Mouse (Mus musculus) adrenal gland, postnatal 4 days (tissue): ENCODE results near the gene Diaph3. TPM values are rescaled to one million over a fixed set of nuclear protein-coding genes. Genes with fewer than 3 reads are reported as not detected.
"Not testable (repeated sequence)": the region's sequence is repeated elsewhere in the genome, so short reads cannot be mapped to it uniquely, and the experiment has no call there.

Source experiments
- DNase-seq, 2 experiments: peaks; one replicate each; pipeline ENCODE4 v3.0.0; 2021 to 2022; ENCODE audit warnings: low spot score in 2 of 2, mixed read lengths in 2 of 2
- total RNA-seq, 2 experiments: library from RNA; stranded (reverse); gene quantifications; 2 replicates each; pipeline ENCODE4 v1.2.3; 2021

Diaph3 gene
- total RNA-seq, 2 experiments from 2014 or later, result 15.9 to 22.9 TPM

- DNase-seq, result no peak
These were observed 53.0 kb downstream of the Diaph3 start for GRCm38 (mm10) chr14:87087996-87088395.

- DNase-seq, result not testable (repeated sequence)
These were observed 56.1 kb downstream of the Diaph3 start for GRCm38 (mm10) chr14:87084906-87085305.

- DNase-seq, result no peak
These were observed 57.1 kb downstream of the Diaph3 start for GRCm38 (mm10) chr14:87083911-87084310.

GRCm38 (mm10) chr14:87079725-87080124, 61.3 kb downstream of the Diaph3 start:
- DNase-seq, result no peak

- no peak for DNase-seq
These were observed 66.0 kb downstream of the Diaph3 start for GRCm38 (mm10) chr14:87075021-87075531.

GRCm38 (mm10) chr14:87064281-87064680, 76.8 kb downstream of the Diaph3 start:
- DNase-seq, result no peak

- DNase-seq, result no peak
These were observed 84.9 kb downstream of the Diaph3 start for GRCm38 (mm10) chr14:87056169-87056568.

- no peak for DNase-seq
These were observed 89.8 kb downstream of the Diaph3 start for GRCm38 (mm10) chr14:87051187-87051586.

- DNase-seq, result no peak
These were observed 96.6 kb downstream of the Diaph3 start for GRCm38 (mm10) chr14:87044401-87044806.

- no peak for DNase-seq
These were observed 120.8 kb downstream of the Diaph3 start for GRCm38 (mm10) chr14:87020240-87020639.

GRCm38 (mm10) chr14:87019687-87020086, 121.3 kb downstream of the Diaph3 start:
- DNase-seq, result no peak

- DNase-seq, result no peak
These were observed 143.7 kb downstream of the Diaph3 start for GRCm38 (mm10) chr14:86997318-86997717.

GRCm38 (mm10) chr14:86951169-86951568, 189.9 kb downstream of the Diaph3 start:
- no peak for DNase-seq

- no peak for DNase-seq
These were observed 203.1 kb downstream of the Diaph3 start for GRCm38 (mm10) chr14:86937953-86938352.

GRCm38 (mm10) chr14:86936424-86936823, 204.6 kb downstream of the Diaph3 start:
- DNase-seq, result no peak

- no peak for DNase-seq
These were observed 210.3 kb downstream of the Diaph3 start for GRCm38 (mm10) chr14:86930763-86931162.

- no peak for DNase-seq
These were observed 214.2 kb downstream of the Diaph3 start for GRCm38 (mm10) chr14:86926827-86927226.

- no peak for DNase-seq
These were observed 242.1 kb downstream of the Diaph3 start for GRCm38 (mm10) chr14:86898898-86899297.

- no peak for DNase-seq
These were observed 251.8 kb downstream of the Diaph3 start for GRCm38 (mm10) chr14:86889070-86889804.

- DNase-seq, result no peak
These were observed 255.5 kb downstream of the Diaph3 start for GRCm38 (mm10) chr14:86885417-86886098.

GRCm38 (mm10) chr14:86869536-86869935, 271.5 kb downstream of the Diaph3 start:
- peak in 1 of 2 experiments; percentile 7 for DNase-seq

- no peak for DNase-seq
These were observed 273.9 kb downstream of the Diaph3 start for GRCm38 (mm10) chr14:86867143-86867542.
